Mouse (Mus musculus) CH12.LX (cell line): ENCODE results near the gene Rapgef4.

Source experiments
- CHD1 ChIP-seq: IDR thresholded peaks from 2 replicates; pipeline ENCODE4 v1.6.1; 2012; ENCODE audit warnings: low read depth, low read length, improper control_type of control experiment, inconsistent platforms
- CTCF ChIP-seq, 2 experiments: IDR thresholded peaks in 1 of 2; conservative IDR thresholded peaks in 1 of 2; 2 replicates each; pipeline ENCODE4 v1.5.1; 2011 to 2012; ENCODE audit warnings: low read depth in 2 of 2, low read length in 2 of 2, improper control_type of control experiment in 1 of 2, inconsistent platforms in 1 of 2, mild to moderate bottlenecking in 1 of 2, moderate library complexity in 1 of 2
- MXI1 ChIP-seq: IDR thresholded peaks from 2 replicates; pipeline ENCODE4 v1.6.1; 2011; ENCODE audit warnings: mild to moderate bottlenecking, low read depth, low read length, improper control_type of control experiment
- NRF1 ChIP-seq: IDR thresholded peaks from 2 replicates; pipeline ENCODE4 v1.6.1; 2014; ENCODE audit warnings: low read depth, mild to moderate bottlenecking, inconsistent platforms, low read length, improper control_type of control experiment, moderate library complexity
- POLR2A ChIP-seq: IDR thresholded peaks from 2 replicates; pipeline ENCODE4 v1.6.1; 2011; ENCODE audit warnings: low read depth, mild to moderate bottlenecking, improper control_type of control experiment, low read length
- USF2 ChIP-seq: conservative IDR thresholded peaks from 2 replicates; pipeline ENCODE4 v1.6.1; 2011; ENCODE audit warnings: low read depth, low read length, improper control_type of control experiment
- ZNF384 ChIP-seq: IDR thresholded peaks from 2 replicates; pipeline ENCODE4 v1.6.1; 2012; ENCODE audit warnings: low read depth, low read length, improper control_type of control experiment, inconsistent platforms

GRCm38 (mm10) chr2:72173010-72173409 lies 192.0 kb downstream of the Rapgef4 start:
- TF ChIP-seq USF2: no peak
- no peak for TF ChIP-seq CTCF (conservative IDR thresholded peaks at IDR 0.05 in 1 of 2, IDR thresholded peaks at IDR 0.05 in 1 of 2; ENCODE audit: low read depth in 2 of 2, low read length in 2 of 2)
- TF ChIP-seq POLR2A: no peak
- TF ChIP-seq NRF1: no peak
- TF ChIP-seq ZNF384: no peak
- TF ChIP-seq CHD1: no peak
- TF ChIP-seq MXI1: no peak
